Mouse (Mus musculus) C2C12 (cell line): Measurements from ENCODE around the gene Fam243. TPM values are rescaled to one million over a fixed set of nuclear protein-coding genes. Genes with fewer than 3 reads are reported as not detected.

Experiments used
- H3K27me3 ChIP-seq: one replicate; pipeline ENCODE4 v1.6.1; 2011; ENCODE audit not compliant: control insufficient read depth, insufficient read depth, insufficient read length
- H3K36me3 ChIP-seq: one replicate; pipeline ENCODE4 v1.6.1; 2011; ENCODE audit not compliant: control insufficient read depth, insufficient read depth
- H3K4me3 ChIP-seq: one replicate; pipeline ENCODE4 v1.5.1; 2011; ENCODE audit warnings: mild to moderate bottlenecking, control low read depth; ENCODE audit not compliant: poor library complexity, insufficient read depth, severe bottlenecking
- H3K79me2 ChIP-seq: one replicate; pipeline ENCODE4 v1.6.1; 2011; ENCODE audit not compliant: control insufficient read depth, insufficient read depth
- H3K79me3 ChIP-seq: one replicate; pipeline ENCODE4 v1.6.1; 2011; ENCODE audit warnings: low read depth, control low read depth
- H3ac ChIP-seq: one replicate; pipeline ENCODE3; 2011; ENCODE audit warnings: low read depth; ENCODE audit not compliant: control insufficient read depth, insufficient read length
- CEBPB ChIP-seq: IDR thresholded peaks from one replicate; pipeline ENCODE4 v1.6.1; 2011; ENCODE audit warnings: low read depth, mild to moderate bottlenecking, control low read depth, moderate library complexity
- CTCF ChIP-seq: IDR thresholded peaks from one replicate; pipeline ENCODE4 v1.5.1; 2011; ENCODE audit not compliant: control insufficient read depth, insufficient read depth, insufficient read length
- FOSL1 ChIP-seq: IDR thresholded peaks from one replicate; pipeline ENCODE4 v1.8.0; 2011; ENCODE audit warnings: mild to moderate bottlenecking, low read length; ENCODE audit not compliant: poor library complexity, insufficient read depth, severe bottlenecking
- MAX ChIP-seq: IDR thresholded peaks from one replicate; pipeline ENCODE4 v1.6.1; 2011; ENCODE audit warnings: mild to moderate bottlenecking, control low read depth
- MYOD1 ChIP-seq: IDR thresholded peaks from one replicate; pipeline ENCODE4 v1.6.1; 2011; ENCODE audit warnings: low read depth; ENCODE audit not compliant: control insufficient read depth, insufficient read length
- MYOG ChIP-seq: IDR thresholded peaks from one replicate; pipeline ENCODE4 v1.6.1; 2011; ENCODE audit not compliant: control insufficient read depth, insufficient read length; ENCODE audit errors: extremely low read depth
- USF1 ChIP-seq: IDR thresholded peaks from one replicate; pipeline ENCODE4 v1.6.1; 2011; ENCODE audit warnings: low read depth, mild to moderate bottlenecking, control low read depth, moderate library complexity
- polyA plus RNA-seq: library from polyadenylated mRNA; unstranded; fragments of >200 nt; fragmentation: generic; extraction: Trizol; gene quantifications from one replicate; pipeline ENCODE4 v1.2.1, GENCODE M21; 2012; ENCODE audit warnings: missing spikeins

The Fam243 gene
- polyA plus RNA-seq, 1 experiment: not detected

GRCm38 (mm10) chr16:92294267-92294970 lies 26.8 kb downstream of the Fam243 start:
- Histone ChIP-seq H3K4me3 (no peak overlapping the region), H3K79me3 (no peaks in the 10 kb centered on the region), H3K79me2 (no peaks in the 10 kb centered on the region), H3ac (no peak overlapping the region), H3K27me3 (peaks cover 45% of the 10 kb centered on the region), H3K36me3 (no peaks in the 10 kb centered on the region)
- TF ChIP-seq MYOG: no peak
- no peak for TF ChIP-seq MYOD1
- no peak for TF ChIP-seq CTCF

DNA sequence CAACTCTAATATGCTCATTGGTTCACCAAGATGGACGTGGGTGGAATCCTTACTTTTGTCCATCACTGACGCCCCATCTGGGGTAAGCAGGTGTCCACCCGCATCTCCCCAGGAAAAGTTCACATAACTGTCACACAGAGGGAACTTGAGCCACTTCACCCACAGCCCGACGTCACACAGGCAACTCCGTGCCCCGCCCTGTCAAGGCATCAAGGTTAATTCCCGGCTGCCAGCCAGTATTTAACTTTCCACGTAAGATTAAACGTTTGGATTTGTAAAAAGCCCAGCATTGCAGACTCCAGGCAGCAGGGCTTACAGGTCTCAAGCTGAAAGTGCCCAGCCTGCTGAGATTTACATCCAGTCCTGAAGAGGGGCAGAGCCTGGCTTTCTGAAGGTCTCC lies 29.1 kb downstream of the Fam243 start, which contains the start of gene Kcne2:
TSS of gene Kcne2 (plus strand) at position 289 of the 400 bp plus-strand sequence.
- Histone ChIP-seq H3K4me3 (no peak within 1 kb of the TSS), H3ac (no peak within 1 kb of the TSS), H3K79me2 (no peaks in the 10 kb centered on the region), H3K27me3 (peaks cover 45% of the 10 kb centered on the region), H3K36me3 (no peaks in the 10 kb centered on the region), H3K79me3 (no peaks in the 10 kb centered on the region)
- no peak for TF ChIP-seq FOSL1
- no peak for TF ChIP-seq CEBPB

GRCm38 (mm10) chr16:92290045-92290444 lies 31.2 kb downstream of the Fam243 start:
- Histone ChIP-seq H3K4me3 (no peak overlapping the region), H3ac (no peak overlapping the region), H3K79me2 (no peaks in the 10 kb centered on the region), H3K27me3 (peaks cover 34% of the 10 kb centered on the region), H3K36me3 (no peaks in the 10 kb centered on the region), H3K79me3 (no peaks in the 10 kb centered on the region)
- TF ChIP-seq MYOG: no peak
- TF ChIP-seq FOSL1: no peak
- no peak for TF ChIP-seq CEBPB
- no peak for TF ChIP-seq USF1
- TF ChIP-seq MYOD1: no peak
- no peak for TF ChIP-seq MAX
- TF ChIP-seq CTCF: no peak

DNA sequence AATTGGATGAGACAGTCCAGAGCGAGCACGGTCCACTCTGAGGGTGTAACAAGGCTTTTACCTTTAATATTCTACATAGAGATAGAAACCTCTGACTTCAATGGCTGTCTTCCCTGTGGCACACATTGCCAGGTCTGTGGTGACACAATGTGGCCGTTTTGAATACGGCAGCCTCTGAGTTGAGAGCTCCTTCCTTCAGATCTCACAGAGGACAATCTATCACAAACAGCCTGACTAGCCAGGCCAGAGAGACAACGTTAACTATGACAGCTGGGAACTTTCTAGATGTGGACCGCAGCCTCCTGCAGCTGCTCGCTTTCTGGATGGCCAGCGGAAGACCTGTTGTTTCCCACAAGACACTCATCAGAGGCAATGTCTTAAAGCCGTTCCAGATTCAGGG lies 32.5 kb downstream of the Fam243 start:
- no peaks in the 10 kb centered on the region for H3K79me3 ChIP-seq

DNA sequence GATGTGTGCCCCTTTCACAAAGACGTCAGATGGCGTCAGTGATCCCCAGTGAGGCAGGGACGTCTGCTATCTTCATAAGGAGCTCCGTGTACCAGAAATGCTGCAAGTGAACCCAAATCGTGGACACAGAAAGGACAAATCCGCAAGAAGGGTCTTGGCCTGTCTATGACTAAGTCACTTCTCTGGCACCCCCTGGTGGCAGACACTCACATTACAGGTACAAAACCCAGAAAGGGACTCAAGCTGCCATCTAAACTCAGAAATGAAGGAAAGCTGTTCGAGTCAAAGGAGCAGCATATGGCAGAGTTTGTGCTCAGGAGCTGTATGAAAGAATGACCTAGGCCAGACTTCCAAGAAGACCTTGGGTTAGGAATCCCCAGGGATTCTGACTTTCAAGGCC lies 34.6 kb downstream of the Fam243 start:
- H3K27me3 ChIP-seq: peaks cover 11% of the 10 kb centered on the region
- no peaks in the 10 kb centered on the region for H3K79me3 ChIP-seq
- no peak overlapping the region for H3ac ChIP-seq
- no peaks in the 10 kb centered on the region for H3K79me2 ChIP-seq
- H3K36me3 ChIP-seq: no peaks in the 10 kb centered on the region
- no peak for TF ChIP-seq USF1
- peak; percentile 53 for TF ChIP-seq CTCF
- H3K4me3 ChIP-seq: no peak overlapping the region

More for the DNA sequence above, 32.5 kb downstream of the Fam243 start:
- Histone ChIP-seq H3K79me2 (no peaks in the 10 kb centered on the region), H3ac (no peak overlapping the region), H3K4me3 (no peak overlapping the region), H3K36me3 (no peaks in the 10 kb centered on the region), H3K27me3 (peaks cover 30% of the 10 kb centered on the region)
- TF ChIP-seq MYOD1 (no peak), CEBPB (no peak), USF1 (no peak), MYOG (no peak), FOSL1 (no peak), CTCF (no peak), MAX (no peak)

GRCm38 (mm10) chr16:92285068-92285467 lies 36.2 kb downstream of the Fam243 start:
- Histone ChIP-seq H3K27me3 (peaks cover 7% of the 10 kb centered on the region), H3K79me3 (no peaks in the 10 kb centered on the region), H3K4me3 (no peak overlapping the region), H3K36me3 (no peaks in the 10 kb centered on the region), H3ac (no peak overlapping the region), H3K79me2 (no peaks in the 10 kb centered on the region)
- no peak for TF ChIP-seq MYOD1
- TF ChIP-seq USF1: no peak
- TF ChIP-seq CEBPB: no peak
- TF ChIP-seq FOSL1: no peak
- TF ChIP-seq MAX: no peak
